Mouse (Mus musculus) olfactory bulb, adult 2 months (tissue): ENCODE measurements around the gene Mcm7. TPM values are rescaled to one million over a fixed set of nuclear protein-coding genes. Genes with fewer than 3 reads are reported as not detected.
A peak's percentile ranks its signal among the peaks of the same experiment; 100 is the strongest.

Experiments
- H3K27ac ChIP-seq: fragments of 200-500 bp; 2 replicates; pipeline ENCODE4 v1.5.1; 2012; ENCODE audit warnings: low read depth, low read length; ENCODE audit not compliant: insufficient read depth
- H3K4me1 ChIP-seq: fragments of 200-500 bp; 2 replicates; pipeline ENCODE4 v1.6.1; 2012; ENCODE audit warnings: low read length; ENCODE audit not compliant: control insufficient read depth, insufficient read depth
- H3K4me3 ChIP-seq: fragments of 200-500 bp; 2 replicates; pipeline ENCODE4 v1.5.1; 2012; ENCODE audit warnings: mild to moderate bottlenecking, low read depth, low read length, moderate library complexity; ENCODE audit not compliant: insufficient read depth
- CTCF ChIP-seq: fragments of 200-500 bp; IDR thresholded peaks from 2 replicates; pipeline ENCODE4 v1.5.1; 2012; ENCODE audit warnings: low read depth, mild to moderate bottlenecking, low read length, moderate library complexity; ENCODE audit not compliant: insufficient read depth
- POLR2A ChIP-seq: fragments of 200-500 bp; IDR thresholded peaks from 2 replicates; pipeline ENCODE4 v1.6.1; 2012; ENCODE audit warnings: mild to moderate bottlenecking, low read depth, low read length, moderate library complexity; ENCODE audit not compliant: insufficient read depth
- WGBS: fragments of 180-500 bp; shearing (Covaris S2); methylation state at CpG from one replicate; pipeline ENCODE4 v1.1.7; 2018; 5-methylcytosine and 5-hydroxymethylcytosine counted together
- polyA plus RNA-seq: library from polyadenylated mRNA; stranded (reverse); fragments of >200 nt; gene quantifications from 2 replicates; pipeline ENCODE4 v1.2.4, GENCODE M21; 2012; ENCODE audit warnings: low replicate concordance; ENCODE audit not compliant: missing spikeins, insufficient read depth, insufficient read length

Mcm7 gene
- polyA plus RNA-seq, 1 experiment: not detected

- WGBS: under 1% methylated on average over 42 of the region's 42 CpGs
- H3K4me1 ChIP-seq: peaks cover 3% of the 10 kb centered on the region; the same call in 1 of the 2 replicates
- H3K27ac ChIP-seq: 0 out of 2 replicates have a peak within 1 kb of the TSS, but pooled peaks have one; percentile 27
- TF ChIP-seq CTCF: no peak
- TF ChIP-seq POLR2A: no peak
- peak within 1 kb of the TSS; percentile 92 for H3K4me3 ChIP-seq
These were observed 11.2 kb downstream of the Mcm7 start, which contains the start of gene Cops6 for GRCm38 (mm10) chr5:138160842-138161665. Gene Cops6 (plus strand): TSS chr5:138161071.

- Histone ChIP-seq H3K27ac (no peak overlapping the region), H3K4me3 (no peak overlapping the region), H3K4me1 (peaks cover 3% of the 10 kb centered on the region; the same call in 1 of the 2 replicates)
- TF ChIP-seq POLR2A: no peak
- no peak for TF ChIP-seq CTCF
- 60% methylated on average over 7 of the region's 7 CpGs for WGBS
These were observed 11.9 kb downstream of the Mcm7 start for GRCm38 (mm10) chr5:138160224-138160762.

GRCm38 (mm10) chr5:138155443-138155976 lies 16.7 kb downstream of the Mcm7 start, which contains the start of gene Zfp113:
Gene Zfp113 (minus strand): TSS chr5:138155744.
- WGBS: under 1% methylated on average over 31 of the region's 31 CpGs
- H3K4me3 ChIP-seq: peak within 1 kb of the TSS; percentile 99
- H3K27ac ChIP-seq: peak within 1 kb of the TSS; percentile 78
- TF ChIP-seq CTCF (peak; percentile 58; the same call in 1 of the 2 replicates), POLR2A (0 out of 2 replicates have a peak, but pooled peaks have one; percentile 40)
- H3K4me1 ChIP-seq: peaks cover 3% of the 10 kb centered on the region; the same call in 1 of the 2 replicates

- TF ChIP-seq POLR2A (no peak), CTCF (no peak)
- 81% methylated on average over 3 of the region's 3 CpGs for WGBS
- H3K27ac ChIP-seq: no peak overlapping the region
- H3K4me1 ChIP-seq: no peaks in the 10 kb centered on the region
- H3K4me3 ChIP-seq: no peak overlapping the region
These were observed 17.8 kb downstream of the Mcm7 start for GRCm38 (mm10) chr5:138154390-138154789.

- 62% methylated on average over 4 of the region's 4 CpGs for WGBS
- Histone ChIP-seq H3K4me3 (no peak overlapping the region), H3K27ac (no peak overlapping the region), H3K4me1 (no peaks in the 10 kb centered on the region)
- TF ChIP-seq CTCF: no peak
- no peak for TF ChIP-seq POLR2A
These were observed 33.6 kb downstream of the Mcm7 start for GRCm38 (mm10) chr5:138138585-138138984.

GRCm38 (mm10) chr5:138137935-138138549 lies 34.2 kb downstream of the Mcm7 start:
- TF ChIP-seq CTCF (no peak), POLR2A (no peak)
- H3K27ac ChIP-seq: no peak overlapping the region
- 60% methylated on average over 8 of the region's 8 CpGs for WGBS
- H3K4me1 ChIP-seq: no peaks in the 10 kb centered on the region
- no peak overlapping the region for H3K4me3 ChIP-seq

- Histone ChIP-seq H3K27ac (no peak overlapping the region), H3K4me3 (no peak overlapping the region), H3K4me1 (no peaks in the 10 kb centered on the region)
- WGBS: 77% methylated on average over 4 of the region's 4 CpGs
- TF ChIP-seq CTCF (no peak), POLR2A (no peak)
These were observed 35.0 kb downstream of the Mcm7 start for GRCm38 (mm10) chr5:138137257-138137656.

- 94% methylated on average over 5 of the region's 5 CpGs for WGBS
- no peak overlapping the region for H3K27ac ChIP-seq
- TF ChIP-seq POLR2A (no peak), CTCF (no peak)
- H3K4me3 ChIP-seq: no peak overlapping the region
- no peaks in the 10 kb centered on the region for H3K4me1 ChIP-seq
These were observed 39.7 kb downstream of the Mcm7 start for GRCm38 (mm10) chr5:138132425-138133064.
